Mouse (Mus musculus): ENCODE results near the gene Eif2ak2. TPM values are rescaled to one million over a fixed set of nuclear protein-coding genes. Genes with fewer than 3 reads are reported as not detected.

Gene Eif2ak2
- 3.6 TPM for polyA plus RNA-seq (2015; fragmentation: Illumina TruSeq; extraction: RNeasy Lipid Tissue Mini Kit (QIAGEN cat#74804); ENCODE audit: low read depth, low replicate concordance)

GRCm38 (mm10) chr17:78882401-78883112 lies at the start of gene Eif2ak2:
Gene Eif2ak2, minus strand, starts transcription at chr17:78882573.

DNA sequence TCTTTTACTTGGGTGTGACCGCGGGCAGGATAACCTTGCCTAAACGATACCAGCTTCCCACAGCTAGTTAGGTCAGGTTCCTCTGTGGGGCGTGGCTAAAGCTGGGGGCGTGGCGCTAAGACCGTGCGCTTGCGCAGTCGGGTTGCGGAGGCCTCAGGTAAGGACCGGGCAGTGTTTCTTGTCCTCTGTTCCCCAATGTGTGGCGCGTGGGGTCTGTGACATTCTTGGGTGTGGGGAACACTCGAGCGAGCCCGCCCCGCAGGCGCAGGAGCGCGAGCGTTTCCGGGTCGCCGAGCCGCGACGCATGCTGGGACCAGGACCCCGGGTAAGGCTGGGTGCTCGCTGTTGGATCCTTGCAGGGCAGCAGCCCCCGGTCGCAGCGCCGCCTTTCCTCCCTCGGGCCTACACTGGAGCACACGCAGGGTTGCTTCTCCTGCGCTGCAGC lies 34.0 kb upstream of the Eif2ak2 start, which contains the start of gene Cebpzos:
Gene Cebpzos (plus strand): TSS at position 132 of the 445 bp plus-strand sequence.

DNA sequence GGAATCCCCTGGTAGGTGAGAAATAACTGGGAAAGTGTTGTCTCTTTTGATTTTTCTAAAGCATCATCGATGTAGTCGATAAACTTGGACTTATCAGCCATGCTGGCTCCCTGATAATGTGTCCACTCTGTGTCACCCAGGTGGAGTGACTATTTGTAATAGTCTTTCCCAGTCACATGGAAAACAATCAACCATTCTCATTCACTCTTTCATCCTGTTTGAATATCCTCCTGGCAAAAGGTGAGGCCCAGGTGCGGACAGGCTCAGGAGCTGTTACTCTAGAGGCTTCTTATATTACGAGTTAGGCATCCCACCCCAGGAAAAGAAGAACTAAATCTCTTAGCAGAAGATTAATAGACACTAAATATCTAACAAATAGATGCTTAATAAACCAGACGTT lies 24.5 kb upstream of the Eif2ak2 start, which contains the start of gene Sult6b1:
Gene Sult6b1 (minus strand): TSS at position 101 of the 400 bp plus-strand sequence.

GRCm38 (mm10) chr17:78834856-78835835 lies 47.2 kb downstream of the Eif2ak2 start, which contains the start of the genes Heatr5b and Gpatch11:
Gene Heatr5b, minus strand, starts transcription at chr17:78835364.
Gene Gpatch11, plus strand, starts transcription at chr17:78835567.

Other genes with a start within 250 kb of the Eif2ak2 start
- 34.8 TPM for gene Strn, start 145.4 kb downstream of the Eif2ak2 start, polyA plus RNA-seq (2015; fragmentation: Illumina TruSeq; extraction: RNeasy Lipid Tissue Mini Kit (QIAGEN cat#74804); ENCODE audit: low read depth, low replicate concordance)
- 33.5 TPM for gene Heatr5b, start 47.2 kb downstream of the Eif2ak2 start, polyA plus RNA-seq (2015; fragmentation: Illumina TruSeq; extraction: RNeasy Lipid Tissue Mini Kit (QIAGEN cat#74804); ENCODE audit: low read depth, low replicate concordance)
- gene Gpatch11, start 47.0 kb downstream of the Eif2ak2 start, polyA plus RNA-seq (2015; fragmentation: Illumina TruSeq; extraction: RNeasy Lipid Tissue Mini Kit (QIAGEN cat#74804); ENCODE audit: low read depth, low replicate concordance): 36.2 TPM
- 0.67 TPM for gene Sult6b1, start 24.4 kb upstream of the Eif2ak2 start, polyA plus RNA-seq (2015; fragmentation: Illumina TruSeq; extraction: RNeasy Lipid Tissue Mini Kit (QIAGEN cat#74804); ENCODE audit: low read depth, low replicate concordance)
- 81.6 TPM for gene Cebpzos, start 33.9 kb upstream of the Eif2ak2 start, polyA plus RNA-seq (2015; fragmentation: Illumina TruSeq; extraction: RNeasy Lipid Tissue Mini Kit (QIAGEN cat#74804); ENCODE audit: low read depth, low replicate concordance)
- 26.5 TPM for gene Cebpz, start 54.5 kb upstream of the Eif2ak2 start, polyA plus RNA-seq (2015; fragmentation: Illumina TruSeq; extraction: RNeasy Lipid Tissue Mini Kit (QIAGEN cat#74804); ENCODE audit: low read depth, low replicate concordance)
- 72.4 TPM for gene Ndufaf7, start 54.6 kb upstream of the Eif2ak2 start, polyA plus RNA-seq (2015; fragmentation: Illumina TruSeq; extraction: RNeasy Lipid Tissue Mini Kit (QIAGEN cat#74804); ENCODE audit: low read depth, low replicate concordance)
- gene Prkd3, start 138.2 kb upstream of the Eif2ak2 start, polyA plus RNA-seq (2015; fragmentation: Illumina TruSeq; extraction: RNeasy Lipid Tissue Mini Kit (QIAGEN cat#74804); ENCODE audit: low read depth, low replicate concordance): 12.8 TPM
- gene Qpct, start 169.3 kb upstream of the Eif2ak2 start, polyA plus RNA-seq (2015; fragmentation: Illumina TruSeq; extraction: RNeasy Lipid Tissue Mini Kit (QIAGEN cat#74804); ENCODE audit: low read depth, low replicate concordance): 21.4 TPM

Measured in brain, adult 10 weeks (tissue).